12 mouse cellular contexts compared by ENCODE assay signal in the genomic region with DNA sequence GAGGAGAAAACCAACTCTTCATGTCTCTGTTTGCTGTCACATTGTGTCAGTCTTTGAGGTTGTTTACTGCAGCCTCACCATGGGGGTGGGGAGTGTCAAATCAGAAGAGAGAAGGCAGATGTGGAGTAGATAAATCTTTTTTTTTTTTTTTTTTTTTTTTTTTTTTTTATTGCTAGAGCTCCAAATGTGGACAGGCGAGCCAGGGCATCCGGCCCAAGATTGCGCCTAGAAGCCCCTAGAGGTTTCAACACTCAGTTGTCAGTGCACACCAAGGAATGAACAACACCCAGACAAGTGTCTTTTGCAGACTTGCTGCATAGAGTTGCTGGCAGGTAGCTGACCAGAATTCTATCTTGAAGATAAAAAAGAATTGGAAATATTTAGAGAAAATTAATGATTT.
"Had no signal": no experiment of that assay in that cellular context is flagged by ENCODE, and none has a peak within 500 bp of the region (broad histone marks: within the 10 kb centered on the region; RNA-seq: fewer than 3 reads in every experiment).

No protein-coding gene starts in this region.

- H3K4me3 ChIP-seq: limb, embryonic 13.5 days; midbrain, embryonic 13.5 days; myocyte; neural tube, embryonic 15.5 days had no signal

- DNase-seq: kidney, adult 2 months; left cerebral cortex, postnatal 4 days; lung, embryonic 14.5 days; right cerebral cortex, adult 18-20 months; right cerebral cortex, postnatal 25 days; thymus, postnatal 36 days had no signal

- H3K27ac ChIP-seq: kidney, postnatal 0 days; limb, embryonic 13.5 days; liver, embryonic 14.5 days; midbrain, embryonic 13.5 days; neural tube, embryonic 15.5 days had no signal

- H3K9ac ChIP-seq: limb, embryonic 13.5 days; liver, embryonic 14.5 days; lung, embryonic 14.5 days; midbrain, embryonic 13.5 days; neural tube, embryonic 15.5 days had no signal

- H3K36me3 ChIP-seq: limb, embryonic 13.5 days; midbrain, embryonic 13.5 days; neural tube, embryonic 15.5 days had no signal

- H3K4me1 ChIP-seq: limb, embryonic 13.5 days had no signal

- H3K27me3 ChIP-seq: limb, embryonic 13.5 days; midbrain, embryonic 13.5 days; neural tube, embryonic 15.5 days had no signal

- ATAC-seq: midbrain, embryonic 13.5 days had no signal

- H3K4me2 ChIP-seq: limb, embryonic 13.5 days; lung, embryonic 14.5 days; midbrain, embryonic 13.5 days; neural tube, embryonic 15.5 days had no signal

- H3K9me3 ChIP-seq: limb, embryonic 13.5 days; midbrain, embryonic 13.5 days; neural tube, embryonic 15.5 days had no signal
